Mouse (Mus musculus) MEL (cell line): Measurements from ENCODE around the gene Gclc. TPM values are rescaled to one million over a fixed set of nuclear protein-coding genes. Genes with fewer than 3 reads are reported as not detected.
A peak's percentile ranks its signal among the peaks of the same experiment; 100 is the strongest.

Source experiments
- DNase-seq: peaks from one replicate; pipeline ENCODE4 v3.0.0; 2011; ENCODE audit warnings: low read depth, low spot score
- H3K27ac ChIP-seq: 2 replicates; pipeline ENCODE4 v1.5.1; 2012; ENCODE audit warnings: low read depth, mild to moderate bottlenecking, control low read depth, low read length, moderate library complexity; ENCODE audit not compliant: control insufficient read depth
- H3K27me3 ChIP-seq, 2 experiments: fragments of 150-350 bp in 1 of 2; sonication (generic) in 1 of 2; 2 replicates each; pipeline ENCODE4 v1.6.1; 2012; ENCODE audit warnings: low read length in 2 of 2, mild to moderate bottlenecking in 2 of 2, improper control_type of control experiment in 1 of 2, moderate library complexity in 1 of 2; ENCODE audit not compliant: insufficient read depth in 2 of 2, control insufficient read depth in 1 of 2
- H3K36me3 ChIP-seq, 2 experiments: 2 replicates each; pipeline ENCODE4 v1.6.1; 2012 to 2014; ENCODE audit warnings: low read length in 2 of 2, improper control_type of control experiment in 1 of 2, inconsistent platforms in 1 of 2, mild to moderate bottlenecking in 1 of 2; ENCODE audit not compliant: insufficient read depth in 2 of 2, control insufficient read depth in 1 of 2
- H3K4me1 ChIP-seq, 2 experiments: fragments of 150-350 bp in 1 of 2; sonication (generic) in 1 of 2; 2 replicates each; pipeline ENCODE4 v1.6.1; 2012; ENCODE audit warnings: low read length in 2 of 2, improper control_type of control experiment in 1 of 2, mild to moderate bottlenecking in 1 of 2; ENCODE audit not compliant: insufficient read depth in 2 of 2, control insufficient read depth in 1 of 2
- H3K4me3 ChIP-seq, 2 experiments: fragments of 150-350 bp in 1 of 2; sonication (generic) in 1 of 2; 2 replicates each; pipeline ENCODE4 v1.5.1; 2012; ENCODE audit warnings: low read depth in 2 of 2, low read length in 2 of 2, mild to moderate bottlenecking in 2 of 2, moderate library complexity in 2 of 2, control low read depth in 1 of 2, improper control_type of control experiment in 1 of 2; ENCODE audit not compliant: control insufficient read depth in 1 of 2, insufficient read depth in 1 of 2
- H3K79me2 ChIP-seq: 2 replicates; pipeline ENCODE4 v1.6.1; 2012; ENCODE audit warnings: mild to moderate bottlenecking, low read length, moderate library complexity; ENCODE audit not compliant: control insufficient read depth, poor library complexity, insufficient read depth
- H3K9ac ChIP-seq: 2 replicates; pipeline ENCODE4 v1.6.1; 2012; ENCODE audit warnings: low read depth, mild to moderate bottlenecking, control low read depth, low read length, moderate library complexity; ENCODE audit not compliant: control insufficient read depth, poor library complexity, severe bottlenecking
- H3K9me3 ChIP-seq: fragments of 150-350 bp; sonication (generic); replicated peaks from 2 replicates; pipeline ENCODE4 v1.6.1; 2012; ENCODE audit warnings: mild to moderate bottlenecking, low read length, improper control_type of control experiment, moderate library complexity; ENCODE audit not compliant: insufficient read depth
- CHD1 ChIP-seq: IDR thresholded peaks from 2 replicates; pipeline ENCODE4 v1.6.1; 2012; ENCODE audit warnings: low read depth, mild to moderate bottlenecking, inconsistent platforms, low read length, improper control_type of control experiment
- CHD2 ChIP-seq: IDR thresholded peaks from 2 replicates; pipeline ENCODE4 v1.6.1; 2011; ENCODE audit warnings: low read length, improper control_type of control experiment
- CTCF ChIP-seq, 3 experiments: IDR thresholded peaks in 2 of 3; conservative IDR thresholded peaks in 1 of 3; 2 replicates each; pipeline ENCODE4 v1.5.1; 2011 to 2012; ENCODE audit warnings: low read length in 3 of 3, low read depth in 2 of 3, mild to moderate bottlenecking in 2 of 3, improper control_type of control experiment in 1 of 3, inconsistent platforms in 1 of 3, mixed read lengths in 1 of 3, moderate library complexity in 1 of 3; ENCODE audit not compliant: control insufficient read depth in 1 of 3, insufficient read depth in 1 of 3, poor library complexity in 1 of 3, severe bottlenecking in 1 of 3
- E2F4 ChIP-seq: IDR thresholded peaks from 2 replicates; pipeline ENCODE4 v1.6.1; 2011; ENCODE audit warnings: low read depth, low read length, improper control_type of control experiment, borderline replicate concordance
- ELF1 ChIP-seq: IDR thresholded peaks from 2 replicates; pipeline ENCODE4 v1.6.1; 2014; ENCODE audit warnings: low read depth, mild to moderate bottlenecking, inconsistent platforms, low read length, improper control_type of control experiment, moderate library complexity
- EP300 ChIP-seq, 2 experiments: IDR thresholded peaks; 2 replicates each; pipeline ENCODE4 v1.6.1; 2011; ENCODE audit warnings: improper control_type of control experiment in 2 of 2, low read length in 2 of 2, low read depth in 1 of 2, mild to moderate bottlenecking in 1 of 2
- ETS1 ChIP-seq: IDR thresholded peaks from 2 replicates; pipeline ENCODE4 v1.6.1; 2012; ENCODE audit warnings: low read depth, mild to moderate bottlenecking, inconsistent platforms, low read length, improper control_type of control experiment, moderate library complexity
- GABPA ChIP-seq: IDR thresholded peaks from 2 replicates; pipeline ENCODE4 v1.6.1; 2012; ENCODE audit warnings: low read depth, mild to moderate bottlenecking, inconsistent platforms, low read length, improper control_type of control experiment, moderate library complexity
- GATA1 ChIP-seq: IDR thresholded peaks from 2 replicates; pipeline ENCODE4 v1.6.1; 2011; ENCODE audit warnings: low read depth, low read length, improper control_type of control experiment
- HCFC1 ChIP-seq: IDR thresholded peaks from 2 replicates; pipeline ENCODE4 v1.6.1; 2012; ENCODE audit warnings: low read depth, mild to moderate bottlenecking, inconsistent platforms, low read length, improper control_type of control experiment, moderate library complexity
- JUND ChIP-seq: IDR thresholded peaks from 2 replicates; pipeline ENCODE4 v1.6.1; 2011; ENCODE audit warnings: low read depth, mild to moderate bottlenecking, improper control_type of control experiment, low read length
- KAT2A ChIP-seq: conservative IDR thresholded peaks from 2 replicates; pipeline ENCODE4 v1.6.1; 2012; ENCODE audit warnings: low read depth, low read length, improper control_type of control experiment, inconsistent platforms
- MAFK ChIP-seq: IDR thresholded peaks from 2 replicates; pipeline ENCODE4 v1.6.1; 2011; ENCODE audit warnings: low read depth, mild to moderate bottlenecking, low read length, improper control_type of control experiment, borderline replicate concordance
- MAX ChIP-seq: IDR thresholded peaks from 2 replicates; pipeline ENCODE4 v1.6.1; 2011; ENCODE audit warnings: low read length, improper control_type of control experiment
- MAZ ChIP-seq: IDR thresholded peaks from 2 replicates; pipeline ENCODE4 v1.6.1; 2012; ENCODE audit warnings: low read depth, mild to moderate bottlenecking, inconsistent platforms, low read length, improper control_type of control experiment
- MEF2A ChIP-seq: IDR thresholded peaks from 2 replicates; pipeline ENCODE4 v1.6.1; 2014; ENCODE audit warnings: low read depth, mild to moderate bottlenecking, inconsistent platforms, low read length, improper control_type of control experiment; ENCODE audit not compliant: poor library complexity, insufficient replicate concordance, severe bottlenecking; ENCODE audit errors: extremely low read depth
- MXI1 ChIP-seq: IDR thresholded peaks from 2 replicates; pipeline ENCODE4 v1.6.1; 2011; ENCODE audit warnings: mild to moderate bottlenecking, low read depth, low read length, improper control_type of control experiment
- MYB ChIP-seq: IDR thresholded peaks from 2 replicates; pipeline ENCODE4 v1.6.1; 2011; ENCODE audit warnings: mild to moderate bottlenecking, low read depth, low read length, improper control_type of control experiment
- MYC ChIP-seq: IDR thresholded peaks from 2 replicates; pipeline ENCODE4 v1.6.1; 2011; ENCODE audit warnings: low read depth, mild to moderate bottlenecking, low read length, improper control_type of control experiment, moderate library complexity
- NELFE ChIP-seq: IDR thresholded peaks from 2 replicates; pipeline ENCODE4 v1.6.1; 2011; ENCODE audit warnings: low read depth, low read length, improper control_type of control experiment
- NRF1 ChIP-seq: IDR thresholded peaks from 2 replicates; pipeline ENCODE4 v1.6.1; 2014; ENCODE audit warnings: low read depth, mild to moderate bottlenecking, inconsistent platforms, low read length, improper control_type of control experiment, moderate library complexity; ENCODE audit not compliant: poor library complexity, insufficient read depth, severe bottlenecking
- POLR2AphosphoS5 ChIP-seq: IDR thresholded peaks from 2 replicates; pipeline ENCODE4 v1.6.1; 2012; ENCODE audit warnings: low read depth, borderline replicate concordance, mild to moderate bottlenecking, inconsistent platforms, low read length, moderate library complexity, mixed read lengths
- RAD21 ChIP-seq: IDR thresholded peaks from 2 replicates; pipeline ENCODE4 v1.6.1; 2011; ENCODE audit warnings: mild to moderate bottlenecking, low read depth, low read length, improper control_type of control experiment
- RCOR1 ChIP-seq: IDR thresholded peaks from 2 replicates; pipeline ENCODE4 v1.6.1; 2012; ENCODE audit warnings: low read depth, mild to moderate bottlenecking, inconsistent platforms, low read length, improper control_type of control experiment
- SIN3A ChIP-seq: IDR thresholded peaks from 2 replicates; pipeline ENCODE4 v1.6.1; 2012; ENCODE audit warnings: low read length, improper control_type of control experiment, inconsistent platforms
- SMC3 ChIP-seq: IDR thresholded peaks from 2 replicates; pipeline ENCODE4 v1.6.1; 2011; ENCODE audit warnings: low read depth, low read length, improper control_type of control experiment
- TAL1 ChIP-seq: IDR thresholded peaks from 2 replicates; pipeline ENCODE4 v1.6.1; 2012; ENCODE audit warnings: mild to moderate bottlenecking, inconsistent platforms, low read length, moderate library complexity, mixed read lengths
- UBTF ChIP-seq: IDR thresholded peaks from 2 replicates; pipeline ENCODE4 v1.6.1; 2012; ENCODE audit warnings: low read depth, mild to moderate bottlenecking, inconsistent platforms, low read length, improper control_type of control experiment, moderate library complexity, borderline replicate concordance; ENCODE audit not compliant: insufficient read depth
- ZNF384 ChIP-seq: IDR thresholded peaks from 2 replicates; pipeline ENCODE4 v1.6.1; 2012; ENCODE audit warnings: low read depth, mild to moderate bottlenecking, inconsistent platforms, low read length, improper control_type of control experiment
- polyA plus RNA-seq, 2 experiments: library from polyadenylated mRNA; stranded (reverse) in 1 of 2; unstranded in 1 of 2; fragments of >175 nt in 1 of 2; fragments of >200 nt in 1 of 2; gene quantifications; 2 replicates each; pipeline versions ENCODE4 v1.2.1 to v1.2.4; 2012; ENCODE audit warnings: low replicate concordance in 2 of 2, low read depth in 1 of 2; ENCODE audit not compliant: insufficient read length in 2 of 2, insufficient read depth in 1 of 2, missing spikeins in 1 of 2
- total RNA-seq: library from RNA; depleted of rRNA; stranded (reverse); fragments of 300-350 nt; gene quantifications from 2 replicates; pipeline ENCODE4 v1.2.3, GENCODE M21; 2012

The Gclc gene
- total and polyA plus RNA-seq, 3 experiments: 22.6 to 84.8 (median 50.4) TPM

- Histone ChIP-seq H3K9me3 (no peaks in the 10 kb centered on the region), H3K4me3 (peak overlapping the region; percentile 96 to 98), H3K27me3 (no peaks in the 10 kb centered on the region), H3K36me3 (peaks cover 8 to 19% of the 10 kb centered on the region in 2 experiments), H3K4me1 (peaks cover 12 to 15% of the 10 kb centered on the region in 2 experiments), H3K27ac (peak overlapping the region; percentile 44; the same call in 1 of the 2 replicates), H3K9ac (peak overlapping the region; percentile 93), H3K79me2 (peaks cover 47% of the 10 kb centered on the region)
- peak; percentile 34; the same call in 1 of the 2 replicates for TF ChIP-seq SMC3
- peak; percentile 26; the same call in 1 of the 2 replicates for TF ChIP-seq ETS1
- TF ChIP-seq NELFE: no peak
- peak; percentile 13 to 72 (median 61); a peak in 5 of 6 replicates for TF ChIP-seq CTCF (IDR thresholded peaks at IDR 0.05 in 2 of 3, conservative IDR thresholded peaks at IDR 0.05 in 1 of 3; ENCODE audit: control insufficient read depth in 1 of 3, insufficient read depth in 1 of 3, low read depth in 2 of 3, low read length in 3 of 3, poor library complexity in 1 of 3, severe bottlenecking in 1 of 3)
- TF ChIP-seq EP300 (IDR thresholded peaks at IDR 0.05; ENCODE audit: low read depth in 1 of 2, low read length in 2 of 2): no peak
- peak; percentile 97 for TF ChIP-seq ZNF384
- peak; percentile 80 for DNase-seq
These were observed 1.7 kb downstream of the Gclc start for GRCm38 (mm10) chr9:77756076-77756475.

- Histone ChIP-seq H3K9me3 (no peaks in the 10 kb centered on the region), H3K4me3 (peak overlapping the region in 1 of 2 experiments; percentile 8; a peak in 1 of 4 replicates), H3K4me1 (peaks cover 12% of the 10 kb centered on the region in 2 experiments), H3K27ac (peak overlapping the region; percentile 41), H3K9ac (no peak overlapping the region), H3K79me2 (peaks cover 49% of the 10 kb centered on the region), H3K36me3 (peaks cover 11 to 19% of the 10 kb centered on the region in 2 experiments), H3K27me3 (no peaks in the 10 kb centered on the region)
- peak; percentile 80 for DNase-seq
- TF ChIP-seq UBTF (no peak), MAX (peak; percentile 30; the same call in 1 of the 2 replicates), NELFE (no peak), MAZ (peak; percentile 55), SIN3A (peak; percentile 74), TAL1 (peak; percentile 70), CTCF (IDR thresholded peaks at IDR 0.05 in 2 of 3, conservative IDR thresholded peaks at IDR 0.05 in 1 of 3; ENCODE audit: control insufficient read depth in 1 of 3, insufficient read depth in 1 of 3, low read depth in 2 of 3, low read length in 3 of 3, poor library complexity in 1 of 3, severe bottlenecking in 1 of 3) (no peak), RCOR1 (peak; percentile 62), NRF1 (no peak), CHD2 (no peak), GABPA (no peak), SMC3 (peak; percentile 10; the same call in 1 of the 2 replicates), E2F4 (no peak), HCFC1 (no peak), MEF2A (no peak), POLR2AphosphoS5 (no peak), RAD21 (no peak), CHD1 (no peak), EP300 (IDR thresholded peaks at IDR 0.05; ENCODE audit: low read depth in 1 of 2, low read length in 2 of 2) (peak; percentile 63 to 80), MAFK (peak; percentile 32; the same call in 1 of the 2 replicates), ELF1 (no peak), ZNF384 (no peak), MXI1 (peak; percentile 70), MYC (0 out of 2 replicates have a peak, but pooled peaks have one; percentile 22), MYB (0 out of 2 replicates have a peak, but pooled peaks have one; percentile 18), GATA1 (peak; percentile 80), KAT2A (0 out of 2 replicates have a peak, but pooled peaks have one; percentile 13), JUND (no peak)
These were observed 3.0 kb downstream of the Gclc start for GRCm38 (mm10) chr9:77757331-77757730.
